ENCODE assay signal across 26 mouse cellular contexts in the genomic region with DNA sequence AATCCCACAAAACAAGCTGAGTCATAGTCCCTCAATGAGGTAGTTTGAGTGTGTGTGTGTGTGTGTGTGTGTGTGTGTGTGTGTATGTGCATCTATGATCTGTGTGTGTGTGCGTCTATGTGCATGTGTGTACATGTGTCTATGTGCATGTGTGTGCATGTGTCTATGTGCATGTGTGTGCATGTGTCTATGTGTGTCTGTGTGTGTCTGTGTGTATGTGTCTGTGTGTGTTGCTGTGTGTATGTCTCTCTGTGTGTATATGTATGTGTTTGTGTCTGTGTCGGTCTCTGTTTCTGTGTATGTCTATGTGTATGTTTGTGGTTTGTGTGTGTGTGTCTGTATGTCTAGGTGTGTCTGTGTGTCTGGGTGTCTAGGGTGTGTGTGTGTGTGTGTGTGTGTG.
"Had no signal": no experiment of that assay in that cellular context is flagged by ENCODE, and none has a peak within 500 bp of the region (broad histone marks: within the 10 kb centered on the region; RNA-seq: fewer than 3 reads in every experiment).

No protein-coding gene starts in this region.

- DNase-seq: gastrocnemius, postnatal 14 days; gastrocnemius, postnatal 36 days; heart, adult 11 months; heart, adult 2 months; heart, postnatal 14 days; heart, postnatal 36 days; kidney, adult 11 months; kidney, adult 2 months; kidney, adult 9 months; kidney, postnatal 14 days; kidney, postnatal 36 days; layer of hippocampus, adult 9-11 months; layer of hippocampus, postnatal 36 days; left cerebral cortex, postnatal 4 days had no signal

- H3K27me3 ChIP-seq: heart, embryonic 13.5 days; heart, embryonic 15.5 days; hindbrain, embryonic 13.5 days; hindbrain, embryonic 15.5 days; kidney, embryonic 15.5 days; limb, embryonic 13.5 days; limb, embryonic 15.5 days; liver, embryonic 12.5 days had no signal

- H3K9ac ChIP-seq: heart, embryonic 13.5 days; heart, embryonic 15.5 days; hindbrain, embryonic 13.5 days; hindbrain, embryonic 15.5 days; kidney, embryonic 15.5 days; limb, embryonic 13.5 days; limb, embryonic 15.5 days; liver, embryonic 12.5 days had no signal

- ATAC-seq: hindbrain, postnatal 0 days; intestine, embryonic 16.5 days; liver, embryonic 12.5 days had no signal

- H3K9me3 ChIP-seq: heart, embryonic 13.5 days; heart, embryonic 15.5 days; hindbrain, embryonic 13.5 days; hindbrain, embryonic 15.5 days; kidney, embryonic 15.5 days; limb, embryonic 13.5 days; limb, embryonic 15.5 days; liver, embryonic 12.5 days had no signal

- H3K4me2 ChIP-seq: heart, embryonic 11.5 days; heart, embryonic 13.5 days; heart, embryonic 15.5 days; hindbrain, embryonic 13.5 days; hindbrain, embryonic 15.5 days; kidney, embryonic 15.5 days; limb, embryonic 13.5 days; limb, embryonic 15.5 days; liver, embryonic 12.5 days had no signal

- H3K4me1 ChIP-seq: heart, embryonic 13.5 days; heart, embryonic 15.5 days; hindbrain, embryonic 13.5 days; hindbrain, embryonic 15.5 days; kidney, embryonic 15.5 days; limb, embryonic 13.5 days; limb, embryonic 15.5 days; liver, embryonic 12.5 days had no signal

- H3K27ac ChIP-seq: heart, adult 2 months; heart, embryonic 13.5 days; heart, embryonic 15.5 days; hindbrain, embryonic 13.5 days; hindbrain, embryonic 15.5 days; hindbrain, postnatal 0 days; kidney, embryonic 15.5 days; kidney, postnatal 0 days; limb, embryonic 13.5 days; limb, embryonic 15.5 days; liver, embryonic 12.5 days had no signal

- H3K4me3 ChIP-seq: heart, adult 2 months; heart, embryonic 13.5 days; heart, embryonic 15.5 days; hindbrain, embryonic 13.5 days; hindbrain, embryonic 15.5 days; kidney, embryonic 15.5 days; limb, embryonic 13.5 days; limb, embryonic 15.5 days; liver, embryonic 12.5 days had no signal

- H3K36me3 ChIP-seq: heart, embryonic 13.5 days; heart, embryonic 15.5 days; hindbrain, embryonic 13.5 days; hindbrain, embryonic 15.5 days; kidney, embryonic 15.5 days; limb, embryonic 13.5 days; limb, embryonic 15.5 days; liver, embryonic 12.5 days had no signal
